Mouse (Mus musculus) right cerebral cortex, postnatal 25 days (tissue): Measurements from ENCODE around the gene Prepl.

Experiments used
- DNase-seq: peaks from one replicate; pipeline ENCODE4 v3.0.0; 2022

Prepl gene

GRCm38 (mm10) chr17:85090120-85091099 is at the start of gene Prepl, which contains the start of gene Camkmt:
Prepl (minus strand) TSS chr17:85090241.
Camkmt (plus strand) TSS chr17:85090552.
- peak; percentile 92 for DNase-seq

GRCm38 (mm10) chr17:85138393-85138792 is 48.4 kb upstream of the Prepl start:
- DNase-seq, result no peak

- peak; percentile 60 for DNase-seq
These were observed 26.6 kb upstream of the Prepl start for GRCm38 (mm10) chr17:85116643-85117042.

GRCm38 (mm10) chr17:85113441-85113840 is 23.4 kb upstream of the Prepl start:
- no peak for DNase-seq

GRCm38 (mm10) chr17:85110640-85111039 is 20.6 kb upstream of the Prepl start:
- DNase-seq, result no peak

- DNase-seq, result no peak
These were observed 13.3 kb upstream of the Prepl start for GRCm38 (mm10) chr17:85103310-85103709.

- no peak for DNase-seq
These were observed 11.7 kb upstream of the Prepl start for GRCm38 (mm10) chr17:85101751-85102150.

GRCm38 (mm10) chr17:85100232-85100631 is 10.2 kb upstream of the Prepl start:
- DNase-seq, result no peak

GRCm38 (mm10) chr17:85098677-85099323 is 8.8 kb upstream of the Prepl start:
- DNase-seq, result no peak

GRCm38 (mm10) chr17:85096396-85096795 is 6.4 kb upstream of the Prepl start:
- no peak for DNase-seq

GRCm38 (mm10) chr17:85091762-85092161 is 1.7 kb upstream of the Prepl start:
- no peak for DNase-seq

- no peak for DNase-seq
These were observed 420 bp downstream of the Prepl start for GRCm38 (mm10) chr17:85089621-85090020.

- no peak for DNase-seq
These were observed 1.0 kb downstream of the Prepl start for GRCm38 (mm10) chr17:85089011-85089410.

- no peak for DNase-seq
These were observed 1.6 kb downstream of the Prepl start for GRCm38 (mm10) chr17:85088401-85088800.

- no peak for DNase-seq
These were observed 2.5 kb downstream of the Prepl start for GRCm38 (mm10) chr17:85087591-85087990.

- no peak for DNase-seq
These were observed 3.5 kb downstream of the Prepl start for GRCm38 (mm10) chr17:85086501-85086900.

- DNase-seq, result no peak
These were observed 4.7 kb downstream of the Prepl start for GRCm38 (mm10) chr17:85085335-85085734.

GRCm38 (mm10) chr17:85080781-85081180 is 9.3 kb downstream of the Prepl start:
- no peak for DNase-seq

- DNase-seq, result no peak
These were observed 10.8 kb downstream of the Prepl start for GRCm38 (mm10) chr17:85079276-85079675.

- no peak for DNase-seq
These were observed 16.0 kb downstream of the Prepl start for GRCm38 (mm10) chr17:85074083-85074482.

GRCm38 (mm10) chr17:85073214-85073613 is 16.8 kb downstream of the Prepl start:
- DNase-seq, result no peak

GRCm38 (mm10) chr17:85072383-85072782 is 17.7 kb downstream of the Prepl start:
- DNase-seq, result no peak

GRCm38 (mm10) chr17:85071088-85071775 is 18.8 kb downstream of the Prepl start:
- no peak for DNase-seq
